Mouse (Mus musculus) heart, adult 2 months (tissue): ENCODE data around the gene Cryab. TPM values are rescaled to one million over a fixed set of nuclear protein-coding genes. Genes with fewer than 3 reads are reported as not detected.
A peak's percentile ranks its signal among the peaks of the same experiment; 100 is the strongest.

Source experiments
- DNase-seq, 2 experiments: peaks; one replicate each; pipeline ENCODE4 v3.0.0; 2021
- H3K27ac ChIP-seq: fragments of 200-600 bp; 2 replicates; pipeline ENCODE4 v1.8.1; 2022
- H3K27me3 ChIP-seq: fragments of 200-500 bp; 2 replicates; pipeline ENCODE4 v1.6.1; 2012; ENCODE audit warnings: mild to moderate bottlenecking, low read length, inconsistent platforms, mixed read lengths; ENCODE audit not compliant: control insufficient read depth, insufficient read depth
- H3K36me3 ChIP-seq: fragments of 200-500 bp; 2 replicates; pipeline ENCODE4 v1.6.1; 2012; ENCODE audit warnings: low read length, inconsistent platforms; ENCODE audit not compliant: control insufficient read depth, insufficient read depth
- H3K4me1 ChIP-seq: fragments of 200-500 bp; 2 replicates; pipeline ENCODE4 v1.6.1; 2011; ENCODE audit warnings: low read length; ENCODE audit not compliant: control insufficient read depth, insufficient read depth
- H3K4me3 ChIP-seq: fragments of 200-600 bp; 2 replicates; pipeline ENCODE4 v1.8.1; 2022
- H3K79me2 ChIP-seq: fragments of 200-500 bp; replicated peaks from 2 replicates; pipeline ENCODE4 v1.6.1; 2012; ENCODE audit warnings: mild to moderate bottlenecking, inconsistent platforms, low read length, moderate library complexity, mixed read lengths; ENCODE audit not compliant: control insufficient read depth, insufficient read depth
- H3K9ac ChIP-seq: fragments of 200-500 bp; 2 replicates; pipeline ENCODE4 v1.6.1; 2012; ENCODE audit warnings: low read depth, mild to moderate bottlenecking, control low read depth, inconsistent platforms, low read length, mixed read lengths
- CTCF ChIP-seq: fragments of 200-600 bp; IDR thresholded peaks from 2 replicates; pipeline ENCODE4 v1.8.1; 2022; ENCODE audit warnings: antibody characterized with exemption, mild to moderate bottlenecking, moderate library complexity
- EP300 ChIP-seq: fragments of 200-500 bp; IDR thresholded peaks from 2 replicates; pipeline ENCODE4 v1.6.1; 2011; ENCODE audit warnings: low read depth, low read length, control low read depth; ENCODE audit not compliant: insufficient read depth
- POLR2A ChIP-seq: fragments of 200-500 bp; IDR thresholded peaks from 2 replicates; pipeline ENCODE4 v1.6.1; 2011; ENCODE audit warnings: mild to moderate bottlenecking, low read depth, low read length, control low read depth; ENCODE audit not compliant: insufficient read depth
- WGBS: fragments of 180-500 bp; shearing (Covaris S2); methylation state at CpG from one replicate; pipeline ENCODE4 v1.1.7; 2018; 5-methylcytosine and 5-hydroxymethylcytosine counted together
- intact Hi-C: fragments of 180-260 bp; cut with DNase I; formaldehyde crosslinking; loops from one replicate; pipeline ENCODE4 v1.15.1; 2025
- polyA plus RNA-seq: library from polyadenylated mRNA; depleted of rRNA; stranded (reverse); fragments of >200 nt; gene quantifications from 2 replicates; pipeline ENCODE4 v1.2.3, GENCODE M21; 2012
- total RNA-seq, 2 experiments: library from RNA; stranded (reverse); gene quantifications; 2 replicates each; pipeline ENCODE4 v1.2.3; 2021

Cryab gene
- total and polyA plus RNA-seq, 3 experiments = 2,783 to 4,349 (median 3,339) TPM

- WGBS = 2% methylated on average over 9 of the region's 9 CpGs
- intact Hi-C loops = loop anchor here (2.0 to 5.0 kb wide), 2 partner anchors 26 to 38 kb away; no protein-coding TSS in a partner anchor
- Histone ChIP-seq H3K36me3 (no peaks in the 10 kb centered on the region), H3K79me2 (no peaks in the 10 kb centered on the region), H3K9ac (no peak overlapping the region), H3K27me3 (no peaks in the 10 kb centered on the region), H3K4me3 (no peak overlapping the region), H3K4me1 (no peaks in the 10 kb centered on the region; the same call in 1 of the 2 replicates), H3K27ac (no peak overlapping the region)
- TF ChIP-seq POLR2A (no peak), CTCF (peak; percentile 91), EP300 (peak; percentile 58; the same call in 1 of the 2 replicates)
- peak; percentile 53 to 60 for DNase-seq
These were observed 16.1 kb upstream of the Cryab start for GRCm38 (mm10) chr9:50734989-50735388.

DNA sequence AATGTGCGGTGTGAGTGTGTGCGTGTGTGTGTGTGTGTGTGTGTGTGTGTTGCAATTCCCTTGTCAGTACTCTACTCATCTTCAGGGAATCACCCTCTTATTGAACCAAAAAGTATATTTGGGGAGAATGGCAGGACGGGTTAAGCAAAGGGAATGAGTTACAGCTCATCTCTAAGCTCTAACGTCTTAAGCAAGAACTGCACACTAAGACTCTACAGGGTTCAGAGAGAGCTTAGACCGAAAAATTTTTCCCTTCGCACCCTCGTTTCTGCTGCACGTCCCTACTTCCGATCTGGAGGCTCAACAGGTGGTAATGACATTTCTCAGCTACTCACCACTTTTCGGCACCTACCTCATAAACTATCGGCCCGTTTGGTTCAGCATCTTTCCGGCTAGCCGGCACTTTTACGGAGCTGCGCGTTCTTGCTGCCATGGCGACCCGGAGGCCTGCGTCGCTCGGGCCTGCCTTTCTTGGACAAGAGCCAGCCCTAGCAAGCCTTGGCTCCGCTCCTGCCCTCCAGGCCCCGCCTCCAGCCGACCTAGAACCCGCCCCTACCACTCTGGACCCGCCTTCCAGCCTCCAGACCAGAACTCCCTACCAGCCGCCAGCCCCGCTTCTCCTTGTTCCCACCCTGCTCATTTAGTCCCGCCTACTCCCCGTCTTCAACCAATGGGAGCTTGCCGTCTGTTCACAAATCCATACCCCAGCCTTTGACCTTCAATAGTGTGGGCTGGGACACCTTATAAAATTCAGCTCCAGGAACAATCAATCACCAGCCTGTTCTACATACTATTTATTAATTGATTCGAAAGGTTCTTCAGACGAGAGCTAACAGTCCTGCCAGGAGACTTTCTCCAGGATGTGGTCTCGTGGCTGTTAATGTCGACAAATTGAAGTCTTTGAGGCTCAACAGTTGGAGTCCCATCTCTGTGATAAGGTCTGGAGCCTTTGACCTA, 11.9 kb upstream of the Cryab start, which contains the start of gene Dixdc1:
Gene Dixdc1 (minus strand): TSS at position 604 of the 957 bp plus-strand sequence.
- no peaks in the 10 kb centered on the region for H3K79me2 ChIP-seq
- H3K27ac ChIP-seq = peak within 1 kb of the TSS; percentile 32; the same call in 1 of the 2 replicates
- H3K27me3 ChIP-seq = no peaks in the 10 kb centered on the region
- H3K4me3 ChIP-seq = peak within 1 kb of the TSS; percentile 21; the same call in 1 of the 2 replicates
- peak; percentile 93 to 95 for DNase-seq
- no peak for TF ChIP-seq POLR2A
- no peak for TF ChIP-seq EP300
- TF ChIP-seq CTCF = no peak
- 11% methylated on average over 35 of the region's 36 CpGs for WGBS
- peaks cover 2% of the 10 kb centered on the region for H3K4me1 ChIP-seq
- H3K9ac ChIP-seq = no peak within 1 kb of the TSS
- intact Hi-C loops = loop anchor here (5.0 kb wide), 1 partner anchor 42 kb away; no protein-coding TSS in a partner anchor
- no peaks in the 10 kb centered on the region for H3K36me3 ChIP-seq

- Histone ChIP-seq H3K4me3 (no peak overlapping the region), H3K36me3 (no peaks in the 10 kb centered on the region), H3K4me1 (peaks cover 2% of the 10 kb centered on the region), H3K9ac (no peak overlapping the region), H3K27ac (no peak overlapping the region), H3K79me2 (no peaks in the 10 kb centered on the region), H3K27me3 (no peaks in the 10 kb centered on the region)
- TF ChIP-seq EP300 (no peak), POLR2A (no peak), CTCF (no peak)
- WGBS = 80% methylated on average over 14 of the region's 14 CpGs
- intact Hi-C loops = no loop called here
- DNase-seq = no peak
These were observed 10.0 kb upstream of the Cryab start for GRCm38 (mm10) chr9:50740867-50741784.

DNA sequence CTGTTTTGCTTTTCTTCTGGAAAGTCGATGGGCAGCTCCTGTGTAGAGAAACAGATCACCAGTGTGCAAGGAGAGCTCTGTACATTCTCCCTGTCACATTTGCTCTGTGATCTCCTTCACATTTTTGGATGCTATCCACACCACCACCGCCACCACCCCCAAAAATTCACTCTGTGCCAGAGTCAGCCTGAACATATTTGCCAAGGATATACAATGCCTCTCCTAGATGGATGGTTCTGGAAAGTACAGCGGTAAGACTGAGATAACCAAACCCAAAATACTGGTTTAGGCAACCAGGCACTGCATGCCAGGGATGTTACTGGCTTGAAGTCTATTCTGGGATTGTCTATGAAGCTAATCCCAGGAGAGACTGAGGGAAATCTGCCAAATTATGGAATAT, 8.9 kb upstream of the Cryab start:
- Histone ChIP-seq H3K36me3 (no peaks in the 10 kb centered on the region), H3K27ac (peak overlapping the region; percentile 23; the same call in 1 of the 2 replicates)
- 49% methylated on average over 3 of the region's 3 CpGs for WGBS

DNA sequence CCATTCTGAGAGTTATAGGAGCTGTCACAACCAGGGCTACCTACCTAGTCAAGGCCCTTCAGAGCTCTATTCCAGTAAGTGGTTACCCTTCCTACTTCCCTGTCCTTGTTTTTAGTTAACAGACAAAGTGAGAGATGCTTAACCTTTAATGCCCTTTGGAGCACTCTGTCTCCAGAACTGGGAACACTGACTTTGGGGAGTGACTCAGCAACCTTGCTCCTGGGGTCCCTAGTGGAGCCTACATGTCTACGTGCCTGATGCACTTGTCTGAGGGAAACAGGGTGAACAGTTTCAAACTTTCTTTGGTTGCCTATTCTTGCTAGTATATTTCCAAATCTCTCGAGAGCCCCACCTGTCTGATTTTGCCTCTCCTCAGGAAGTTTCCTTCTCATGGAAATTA, 8.4 kb upstream of the Cryab start:
- H3K4me3 ChIP-seq = no peak overlapping the region
- DNase-seq = no peak
- WGBS = 51% methylated on average over 2 of the region's 2 CpGs
- H3K4me1 ChIP-seq = peaks cover 2% of the 10 kb centered on the region
- intact Hi-C loops = no loop called here
- H3K79me2 ChIP-seq = no peaks in the 10 kb centered on the region
- no peaks in the 10 kb centered on the region for H3K36me3 ChIP-seq
- no peak for TF ChIP-seq EP300
- TF ChIP-seq CTCF = no peak
- TF ChIP-seq POLR2A = no peak
- H3K27ac ChIP-seq = peak overlapping the region; percentile 23; the same call in 1 of the 2 replicates
- no peak overlapping the region for H3K9ac ChIP-seq
- no peaks in the 10 kb centered on the region for H3K27me3 ChIP-seq

More for the DNA sequence above, 8.9 kb upstream of the Cryab start:
- Histone ChIP-seq H3K9ac (no peak overlapping the region), H3K4me1 (peaks cover 2% of the 10 kb centered on the region), H3K4me3 (no peak overlapping the region), H3K27me3 (no peaks in the 10 kb centered on the region), H3K79me2 (no peaks in the 10 kb centered on the region)
- no peak for DNase-seq
- intact Hi-C loops = no loop called here
- TF ChIP-seq POLR2A (no peak), CTCF (no peak), EP300 (no peak)
